Comparison of ENCODE assay signal across 18 mouse cellular contexts in the genomic region with DNA sequence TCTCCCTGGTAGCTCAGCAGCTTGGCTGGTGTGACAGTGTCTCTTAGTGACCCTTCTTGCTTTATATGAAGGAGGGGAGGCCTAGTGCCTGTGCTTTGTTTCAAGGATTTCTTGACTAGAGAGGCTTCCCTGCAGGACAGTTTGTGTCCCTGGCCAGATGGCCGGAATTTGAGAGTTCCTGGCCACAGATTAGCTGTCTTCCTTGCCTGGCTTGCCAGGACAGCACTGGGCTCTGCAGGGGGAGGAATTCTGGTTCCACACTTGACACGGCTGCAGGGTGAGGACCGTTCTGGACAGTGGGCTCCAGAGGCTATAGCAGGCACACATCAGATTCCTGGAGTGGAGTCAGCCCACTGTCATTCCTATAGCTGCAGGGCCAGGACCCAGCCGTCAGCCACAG. TPM values are rescaled to one million over a fixed set of nuclear protein-coding genes. Genes with fewer than 3 reads are reported as not detected.
DNase-seq lines count a peak whose midpoint lies in the region; ATAC-seq and TF ChIP-seq lines count a peak whose summit lies in the region.
"Had no signal": no experiment of that assay in that cellular context is flagged by ENCODE, and none has a peak within 500 bp of the region (broad histone marks: within the 10 kb centered on the region; RNA-seq: fewer than 3 reads in every experiment).

No protein-coding gene starts in this region.

- peak overlapping the region; percentile 28; the same call in 1 of the 2 replicates for H3K9ac ChIP-seq in hindbrain, postnatal 0 days (replicated peaks; ENCODE audit: low read length)
- H3K9ac ChIP-seq in hindbrain, embryonic 16.5 days (ENCODE audit: low read depth, low read length) = no peak overlapping the region
- H3K9ac ChIP-seq: forebrain, embryonic 13.5 days; liver, embryonic 14.5 days had no signal

- H3K4me2 ChIP-seq in hindbrain, postnatal 0 days (ENCODE audit: low read depth, low read length) = no peak overlapping the region
- no peak overlapping the region for H3K4me2 ChIP-seq in hindbrain, embryonic 16.5 days (ENCODE audit: low read length)
- H3K4me2 ChIP-seq: forebrain, embryonic 13.5 days had no signal

- peak; percentile 59 for DNase-seq in gastrocnemius, postnatal 25 days
- no peak for DNase-seq in gastrocnemius, postnatal 14 days
- no peak for DNase-seq in hindbrain, postnatal 0 days (ENCODE audit: low spot score)
- peak; percentile 76 to 83 for DNase-seq in cerebellum, postnatal 10 days
- DNase-seq in left cerebral cortex, postnatal 10 days (ENCODE audit: extremely low spot score in 1 of 2, low spot score in 2 of 2) = no peak
- DNase-seq: heart, postnatal 10 days; kidney, adult 9 months; kidney, postnatal 4 days; layer of hippocampus, postnatal 36 days; left cerebral cortex, postnatal 4 days; lung, postnatal 14 days; thymus, postnatal 36 days had no signal

- H3K4me1 ChIP-seq in hindbrain, postnatal 0 days (ENCODE audit: insufficient read depth, low read length) = no peaks in the 10 kb centered on the region
- H3K4me1 ChIP-seq in hindbrain, embryonic 16.5 days (ENCODE audit: control insufficient read depth, insufficient read depth, low read depth, low read length) = no peaks in the 10 kb centered on the region

- no peaks in the 10 kb centered on the region for H3K9me3 ChIP-seq in hindbrain, postnatal 0 days (ENCODE audit: low read length)
- no peaks in the 10 kb centered on the region for H3K9me3 ChIP-seq in hindbrain, embryonic 16.5 days (ENCODE audit: control insufficient read depth, low read length)
- H3K9me3 ChIP-seq: forebrain, embryonic 13.5 days had no signal

- peaks cover 85% of the 10 kb centered on the region for H3K36me3 ChIP-seq in hindbrain, postnatal 0 days (ENCODE audit: insufficient read depth, low read length)
- H3K36me3 ChIP-seq in hindbrain, embryonic 16.5 days (ENCODE audit: control insufficient read depth, insufficient read depth, low read length) = peaks cover 32% of the 10 kb centered on the region

- H3K4me3 ChIP-seq in hindbrain, postnatal 0 days (ENCODE audit: low read length) = no peak overlapping the region
- no peak overlapping the region for H3K4me3 ChIP-seq in hindbrain, embryonic 16.5 days (ENCODE audit: low read length)
- H3K4me3 ChIP-seq: forebrain, embryonic 13.5 days had no signal

- no peak for TF ChIP-seq CTCF in hindbrain, postnatal 0 days (IDR thresholded peaks at IDR 0.05; ENCODE audit: low read depth)

- intact Hi-C loops in gastrocnemius, postnatal 14 days (cut with DNase I; ENCODE audit: low total_unique reads) = no loop called here
- intact Hi-C loops in left cerebral cortex, postnatal 10 days (cut with DNase I) = no loop called here

- no peaks in the 10 kb centered on the region for H3K27me3 ChIP-seq in hindbrain, postnatal 0 days (ENCODE audit: insufficient read depth, low read length)
- no peaks in the 10 kb centered on the region for H3K27me3 ChIP-seq in hindbrain, embryonic 16.5 days (replicated peaks; ENCODE audit: control insufficient read depth, insufficient read depth, low read length)
- H3K27me3 ChIP-seq: forebrain, embryonic 13.5 days; Patski had no signal

- ATAC-seq in hindbrain, postnatal 0 days = no peak
- ATAC-seq in hindbrain, embryonic 16.5 days = no peak
- ATAC-seq in inflammation-experienced regulatory T-cells, adult 6 months = no peak

- H3K27ac ChIP-seq in hindbrain, postnatal 0 days = peak overlapping the region; percentile 73; the same call in 1 of the 2 replicates
- H3K27ac ChIP-seq in hindbrain, embryonic 16.5 days (ENCODE audit: low read depth, low read length) = no peak overlapping the region
- H3K27ac ChIP-seq: forebrain, embryonic 13.5 days; liver, embryonic 14.5 days had no signal

- 78% methylated on average over 4 of the region's 4 CpGs for WGBS in hindbrain, postnatal 0 days
- WGBS in hindbrain, embryonic 16.5 days = 95% methylated on average over 4 of the region's 4 CpGs

RNA-seq across cellular contexts. Expression of a gene that starts 20.7 kb away (rescaled TPM):
- total RNA-seq in gastrocnemius, postnatal 25 days (2021) = 10 to 100 TPM; 24.6 TPM
- 10 to 100 TPM; 25.5 to 26.1 TPM for total RNA-seq in gastrocnemius, postnatal 14 days (2021)
- total RNA-seq in hindbrain, postnatal 0 days (2014; rRNA removed) = 27.2 and 27.7 TPM in 2 replicates
- polyA plus RNA-seq in hindbrain, postnatal 0 days (2015; fragmentation: Nextera tagmentation; extraction: Ambion mirVana) = 10.3 and 12.6 TPM in 2 replicates
- 13.2 and 16.9 TPM in 2 replicates for polyA plus RNA-seq in hindbrain, embryonic 16.5 days (2015; fragmentation: Nextera tagmentation; extraction: Ambion mirVana)
- polyA plus RNA-seq in inflammation-experienced regulatory T-cells, adult 6 months (2017; shearing (Covaris generic)) = 10 to 100 TPM; 10.9 to 23.4 (median 15.3) TPM
- total RNA-seq in left cerebral cortex, postnatal 10 days (2021) = 10 to 100 TPM; 59.1 to 60.1 TPM

RNA-seq across cellular contexts. Expression of a gene that starts 22.3 kb away (rescaled TPM):
- total RNA-seq in gastrocnemius, postnatal 25 days (2021) = 10 to 100 TPM; 24.0 to 24.9 TPM
- 10 to 100 TPM; 23.6 to 30.0 TPM for total RNA-seq in gastrocnemius, postnatal 14 days (2021)
- total RNA-seq in hindbrain, postnatal 0 days (2014; rRNA removed) = 14.2 and 22.0 TPM in 2 replicates
- polyA plus RNA-seq in hindbrain, postnatal 0 days (2015; fragmentation: Nextera tagmentation; extraction: Ambion mirVana) = 48.7 and 53.2 TPM in 2 replicates
- polyA plus RNA-seq in hindbrain, embryonic 16.5 days (2015; fragmentation: Nextera tagmentation; extraction: Ambion mirVana) = 44.7 and 59.9 TPM in 2 replicates
- 10 to 100 TPM; 12.1 to 22.6 (median 17.8) TPM for polyA plus RNA-seq in inflammation-experienced regulatory T-cells, adult 6 months (2017; shearing (Covaris generic))
- total RNA-seq in left cerebral cortex, postnatal 10 days (2021) = 10 to 100 TPM; 39.7 to 43.1 TPM

RNA-seq across cellular contexts. Expression of a gene that starts 22.7 kb away (rescaled TPM):
- 10 to 100 TPM; 22.4 to 27.3 TPM for total RNA-seq in gastrocnemius, postnatal 25 days (2021)
- 10 to 100 TPM; 21.4 to 23.1 TPM for total RNA-seq in gastrocnemius, postnatal 14 days (2021)
- 74.4 and 82.3 TPM in 2 replicates for total RNA-seq in hindbrain, postnatal 0 days (2014; rRNA removed)
- polyA plus RNA-seq in hindbrain, postnatal 0 days (2015; fragmentation: Nextera tagmentation; extraction: Ambion mirVana) = 99.4 and 103 TPM in 2 replicates
- 129 and 140 TPM in 2 replicates for polyA plus RNA-seq in hindbrain, embryonic 16.5 days (2015; fragmentation: Nextera tagmentation; extraction: Ambion mirVana)
- polyA plus RNA-seq in inflammation-experienced regulatory T-cells, adult 6 months (2017; shearing (Covaris generic)) = 100 to 1,000 TPM; 127 to 149 (median 146) TPM
- 10 to 100 TPM; 57.0 to 62.1 TPM for total RNA-seq in left cerebral cortex, postnatal 10 days (2021)

RNA-seq across cellular contexts. Expression of a gene that starts 29.3 kb away (rescaled TPM):
- under 1 TPM; 0.20 to 0.21 TPM for total RNA-seq in gastrocnemius, postnatal 25 days (2021)
- under 1 TPM in 1 of 2 experiments, not detected in 1; 0.25 TPM for total RNA-seq in gastrocnemius, postnatal 14 days (2021)
- total RNA-seq in hindbrain, postnatal 0 days (2014; rRNA removed) = 0.47 and 2.6 TPM in 2 replicates
- 0.24 TPM in 1 of 2 replicates, not detected in the other for polyA plus RNA-seq in hindbrain, postnatal 0 days (2015; fragmentation: Nextera tagmentation; extraction: Ambion mirVana)
- not detected in 2 replicates for polyA plus RNA-seq in hindbrain, embryonic 16.5 days (2015; fragmentation: Nextera tagmentation; extraction: Ambion mirVana)
- not detected for polyA plus RNA-seq in inflammation-experienced regulatory T-cells, adult 6 months (2017; shearing (Covaris generic))
- total RNA-seq in left cerebral cortex, postnatal 10 days (2021) = 1 to 10 TPM; 1.7 to 2.0 TPM
- total RNA-seq: monocyte, adult 5-6 weeks had no signal

RNA-seq across cellular contexts. Expression of a gene that starts 33.7 kb away (rescaled TPM):
- total RNA-seq in gastrocnemius, postnatal 25 days (2021) = 10 to 100 TPM; 22.1 to 25.0 TPM
- 10 to 100 TPM; 23.7 to 25.2 TPM for total RNA-seq in gastrocnemius, postnatal 14 days (2021)
- 195 and 201 TPM in 2 replicates for total RNA-seq in hindbrain, postnatal 0 days (2014; rRNA removed)
- polyA plus RNA-seq in hindbrain, postnatal 0 days (2015; fragmentation: Nextera tagmentation; extraction: Ambion mirVana) = 99.2 and 99.7 TPM in 2 replicates
- 102 and 105 TPM in 2 replicates for polyA plus RNA-seq in hindbrain, embryonic 16.5 days (2015; fragmentation: Nextera tagmentation; extraction: Ambion mirVana)
- polyA plus RNA-seq in inflammation-experienced regulatory T-cells, adult 6 months (2017; shearing (Covaris generic)) = 10 to 100 TPM; 20.9 to 33.0 (median 29.8) TPM
- 100 to 1,000 TPM; 146 to 151 TPM for total RNA-seq in left cerebral cortex, postnatal 10 days (2021)

Comparison
In these comparisons a context has a peak if more than half of its experiments do, and no peak if none do; other contexts are left out.
1. DNase-seq: peak in gastrocnemius, postnatal 25 days (single experiment) and cerebellum, postnatal 10 days (2 of 2); none in gastrocnemius, postnatal 14 days (single experiment), hindbrain, postnatal 0 days (single experiment) and left cerebral cortex, postnatal 10 days (0 of 2).